Mouse (Mus musculus): ENCODE data around the gene Cfap45. TPM values are rescaled to one million over a fixed set of nuclear protein-coding genes. Genes with fewer than 3 reads are reported as not detected.

The Cfap45 gene
- total RNA-seq, 2 experiments from 2014 or later, result 0.33 TPM; not detected in 1

GRCm38 (mm10) chr1:172492047-172492446 lies 28.6 kb upstream of the Cfap45 start:
- no peak for DNase-seq
- intact Hi-C loops (cut with DNase I), result no loop called here

GRCm38 (mm10) chr1:172493516-172493915 lies 27.1 kb upstream of the Cfap45 start:
- intact Hi-C loops (cut with DNase I), result no loop called here

GRCm38 (mm10) chr1:172496030-172496429 lies 24.6 kb upstream of the Cfap45 start:
- intact Hi-C loops (cut with DNase I), result no loop called here
- DNase-seq, result no peak

More at GRCm38 (mm10) chr1:172493516-172493915, 27.1 kb upstream of the Cfap45 start:
- DNase-seq, result no peak

- DNase-seq, result no peak
- intact Hi-C loops (cut with DNase I), result no loop called here
These were observed 23.2 kb upstream of the Cfap45 start for GRCm38 (mm10) chr1:172497428-172497827.

GRCm38 (mm10) chr1:172499765-172500441 lies 20.7 kb upstream of the Cfap45 start, which contains the start of gene Tagln2:
TSS of gene Tagln2 (plus strand) at chr1:172500047.
- intact Hi-C loops (cut with DNase I), result no loop called here
- peak; percentile 87 for DNase-seq

GRCm38 (mm10) chr1:172500451-172501370 lies 19.9 kb upstream of the Cfap45 start:
- peak; percentile 63 to 69 for DNase-seq
- intact Hi-C loops (cut with DNase I), result no loop called here

GRCm38 (mm10) chr1:172501371-172502144 lies 19.0 kb upstream of the Cfap45 start:
- intact Hi-C loops (cut with DNase I), result no loop called here
- peak; percentile 63 to 69 for DNase-seq

GRCm38 (mm10) chr1:172502145-172503110 lies 18.2 kb upstream of the Cfap45 start:
- DNase-seq, result no peak

GRCm38 (mm10) chr1:172503111-172503997 lies 17.2 kb upstream of the Cfap45 start:
- DNase-seq, result no peak
- intact Hi-C loops (cut with DNase I), result no loop called here

More at GRCm38 (mm10) chr1:172502145-172503110, 18.2 kb upstream of the Cfap45 start:
- intact Hi-C loops (cut with DNase I), result no loop called here

GRCm38 (mm10) chr1:172504756-172505155 lies 15.8 kb upstream of the Cfap45 start:
- intact Hi-C loops (cut with DNase I), result no loop called here
- DNase-seq, result no peak

GRCm38 (mm10) chr1:172507001-172507400 lies 13.6 kb upstream of the Cfap45 start:
- intact Hi-C loops (cut with DNase I), result no loop called here
- no peak for DNase-seq

GRCm38 (mm10) chr1:172507701-172508100 lies 12.9 kb upstream of the Cfap45 start:
- intact Hi-C loops (cut with DNase I), result no loop called here
- no peak for DNase-seq

- no peak for DNase-seq
These were observed 12.4 kb upstream of the Cfap45 start for GRCm38 (mm10) chr1:172508172-172508571.

GRCm38 (mm10) chr1:172509235-172509634 lies 11.4 kb upstream of the Cfap45 start:
- intact Hi-C loops (cut with DNase I), result no loop called here
- no peak for DNase-seq

More at GRCm38 (mm10) chr1:172508172-172508571, 12.4 kb upstream of the Cfap45 start:
- intact Hi-C loops (cut with DNase I), result no loop called here

- intact Hi-C loops (cut with DNase I), result no loop called here
- DNase-seq, result no peak
These were observed 10.6 kb upstream of the Cfap45 start for GRCm38 (mm10) chr1:172509983-172510382.

GRCm38 (mm10) chr1:172510421-172510972 lies 10.1 kb upstream of the Cfap45 start:
- no peak for DNase-seq
- intact Hi-C loops (cut with DNase I), result no loop called here

GRCm38 (mm10) chr1:172512962-172513361 lies 7.6 kb upstream of the Cfap45 start:
- peak; percentile 40 to 41 for DNase-seq
- intact Hi-C loops (cut with DNase I), result no loop called here

All from gastrocnemius, postnatal 36 days (tissue).